Mouse (Mus musculus) bone marrow, adult 2 months (tissue): Measurements from ENCODE around the gene Ssh1.

ENCODE experiments used
- CTCF ChIP-seq: fragments of 200-500 bp; IDR thresholded peaks from 2 replicates; pipeline ENCODE4 v1.5.1; 2011; ENCODE audit warnings: low read length, control low read depth; ENCODE audit not compliant: control insufficient read depth, insufficient read depth
- POLR2A ChIP-seq: fragments of 200-500 bp; IDR thresholded peaks from 2 replicates; pipeline ENCODE4 v1.6.1; 2011; ENCODE audit warnings: low read depth, mild to moderate bottlenecking, control low read depth, low read length, borderline replicate concordance; ENCODE audit not compliant: control insufficient read depth

- TF ChIP-seq POLR2A (no peak), CTCF (no peak)
Observed at GRCm38 (mm10) chr5:113889912-113890311, 103.8 kb downstream of the Ssh1 start.
